Mouse (Mus musculus) liver, embryonic 16.5 days (tissue): ENCODE measurements around the gene Spg20. TPM values are rescaled to one million over a fixed set of nuclear protein-coding genes. Genes with fewer than 3 reads are reported as not detected.

Experiments
- ATAC-seq: fragments of 200-750 bp; cut with Nextera tagmentation; 2 replicates; pipeline ENCODE4 v1.8.0; 2017; ENCODE audit warnings: low read depth, mild to moderate bottlenecking, moderate number of reproducible peaks, moderate library complexity
- H3K27ac ChIP-seq: fragments of 300-500 bp; sonication (generic); 2 replicates; pipeline ENCODE4 v1.5.1; 2014; ENCODE audit warnings: mild to moderate bottlenecking, low read length
- H3K27me3 ChIP-seq: fragments of 300-500 bp; sonication (generic); 2 replicates; pipeline ENCODE4 v1.6.1; 2014; ENCODE audit warnings: low read depth, low read length, mixed read lengths; ENCODE audit not compliant: control insufficient read depth, insufficient read depth
- H3K36me3 ChIP-seq: fragments of 300-500 bp; sonication (generic); 2 replicates; pipeline ENCODE4 v1.6.1; 2014; ENCODE audit warnings: mild to moderate bottlenecking; ENCODE audit not compliant: control insufficient read depth, insufficient read depth
- H3K4me1 ChIP-seq: fragments of 300-500 bp; sonication (generic); 2 replicates; pipeline ENCODE4 v1.6.1; 2014; ENCODE audit warnings: low read depth, low read length, mixed read lengths; ENCODE audit not compliant: control insufficient read depth
- H3K4me2 ChIP-seq: fragments of 300-500 bp; sonication (generic); 2 replicates; pipeline ENCODE4 v1.6.1; 2014; ENCODE audit warnings: low read depth, low read length, mixed read lengths
- H3K4me3 ChIP-seq: fragments of 300-500 bp; sonication (generic); 2 replicates; pipeline ENCODE4 v1.5.1; 2014; ENCODE audit warnings: low read depth, mild to moderate bottlenecking, low read length
- H3K9ac ChIP-seq: fragments of 300-500 bp; sonication (generic); 2 replicates; pipeline ENCODE4 v1.6.1; 2014; ENCODE audit warnings: low read depth, low read length
- H3K9me3 ChIP-seq: fragments of 300-500 bp; sonication (generic); replicated peaks from 2 replicates; pipeline ENCODE4 v1.6.1; 2016; ENCODE audit warnings: low read length; ENCODE audit not compliant: control insufficient read depth
- WGBS: fragments of 180-500 bp; shearing (Covaris S2); extraction: QIAGEN DNeasy Blood & Tissue Kit; methylation state at CpG from one replicate; pipeline ENCODE4 v1.1.7; 2014; ENCODE audit not compliant: insufficient replicate concordance; 5-methylcytosine and 5-hydroxymethylcytosine counted together
- polyA plus RNA-seq: library from polyadenylated mRNA; unstranded; fragments of >200 nt; fragmentation: Nextera tagmentation; extraction: Ambion mirVana; gene quantifications from 2 replicates; pipeline ENCODE4 v1.2.1, GENCODE M21; 2015

Gene Spg20
- polyA plus RNA-seq, 1 experiment from 2014 or later: 7.6 TPM

DNA sequence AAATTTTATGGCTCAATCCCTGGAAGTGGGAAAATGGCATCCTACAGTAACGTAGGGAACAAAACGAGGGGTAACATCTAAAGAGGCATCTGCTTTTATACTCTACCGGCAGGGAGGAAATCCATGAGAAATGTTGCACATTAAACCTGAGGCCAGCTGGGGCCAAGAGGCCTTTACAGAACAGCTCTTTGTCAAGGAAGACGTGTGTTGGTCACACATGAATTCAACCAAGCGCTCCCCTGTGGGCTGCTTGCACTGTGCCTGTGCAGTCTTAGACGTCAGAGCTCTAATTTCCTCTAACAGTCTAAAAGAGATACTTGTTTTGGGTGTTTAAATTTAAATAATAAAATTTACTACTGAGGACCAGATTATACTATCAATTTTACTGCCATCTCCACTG is 33.7 kb upstream of the Spg20 start:
- ATAC-seq: no peak
- 55% methylated on average over 6 of the region's 6 CpGs for WGBS

DNA sequence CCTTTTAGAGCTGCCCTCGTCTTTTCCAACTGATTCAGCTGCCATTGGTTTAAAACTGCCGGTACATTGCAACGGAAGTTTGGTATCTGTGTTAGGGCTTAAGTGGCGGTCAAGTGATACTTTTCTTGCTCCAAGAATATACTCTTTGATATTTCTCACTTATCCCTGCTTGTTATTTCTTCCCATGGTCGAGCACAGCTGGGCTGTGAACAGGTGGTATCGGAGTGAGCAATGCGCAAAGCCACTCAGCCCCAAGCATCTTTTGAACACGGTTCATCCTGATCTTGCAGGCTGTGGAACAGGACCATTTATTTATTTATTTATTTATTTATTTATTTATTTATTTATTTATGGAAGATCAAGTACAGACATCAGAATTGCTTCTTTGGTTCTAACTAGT is 32.3 kb upstream of the Spg20 start:
- Histone ChIP-seq H3K9ac (no peak overlapping the region), H3K4me3 (no peak overlapping the region), H3K27ac (no peak overlapping the region), H3K9me3 (no peaks in the 10 kb centered on the region), H3K4me2 (no peak overlapping the region), H3K27me3 (no peaks in the 10 kb centered on the region), H3K36me3 (no peaks in the 10 kb centered on the region), H3K4me1 (no peaks in the 10 kb centered on the region)
- no peak for ATAC-seq
- WGBS: 56% methylated on average over 8 of the region's 8 CpGs

More for the DNA sequence above, 33.7 kb upstream of the Spg20 start:
- H3K4me3 ChIP-seq: no peak overlapping the region
- H3K9me3 ChIP-seq: no peaks in the 10 kb centered on the region
- no peak overlapping the region for H3K27ac ChIP-seq
- H3K4me1 ChIP-seq: no peaks in the 10 kb centered on the region
- no peaks in the 10 kb centered on the region for H3K27me3 ChIP-seq
- H3K9ac ChIP-seq: no peak overlapping the region
- H3K36me3 ChIP-seq: no peaks in the 10 kb centered on the region
- no peak overlapping the region for H3K4me2 ChIP-seq

- ATAC-seq: peak; percentile 47; the same call in 1 of the 2 replicates
- Histone ChIP-seq H3K9me3 (no peaks in the 10 kb centered on the region), H3K4me3 (no peak overlapping the region), H3K27ac (no peak overlapping the region), H3K4me2 (no peak overlapping the region), H3K27me3 (no peaks in the 10 kb centered on the region), H3K36me3 (no peaks in the 10 kb centered on the region), H3K4me1 (no peaks in the 10 kb centered on the region), H3K9ac (no peak overlapping the region)
- WGBS: 14% methylated on average over 6 of the region's 6 CpGs
Measured at GRCm38 (mm10) chr3:55080055-55080454, 31.9 kb upstream of the Spg20 start.

- Histone ChIP-seq H3K36me3 (no peaks in the 10 kb centered on the region), H3K4me2 (no peak overlapping the region), H3K27me3 (no peaks in the 10 kb centered on the region), H3K9me3 (no peaks in the 10 kb centered on the region), H3K9ac (no peak overlapping the region), H3K4me1 (no peaks in the 10 kb centered on the region), H3K27ac (no peak overlapping the region), H3K4me3 (no peak overlapping the region)
- ATAC-seq: no peak
- WGBS: 50% methylated on average over 6 of the region's 6 CpGs
Measured at GRCm38 (mm10) chr3:55084781-55085180, 27.1 kb upstream of the Spg20 start.

- H3K27me3 ChIP-seq: no peaks in the 10 kb centered on the region
- H3K9me3 ChIP-seq: no peaks in the 10 kb centered on the region
- ATAC-seq: no peak
- H3K4me1 ChIP-seq: no peaks in the 10 kb centered on the region
- no peak overlapping the region for H3K4me2 ChIP-seq
- no peak overlapping the region for H3K27ac ChIP-seq
- H3K4me3 ChIP-seq: no peak overlapping the region
- H3K9ac ChIP-seq: no peak overlapping the region
- H3K36me3 ChIP-seq: no peaks in the 10 kb centered on the region
- 37% methylated on average over 3 of the region's 3 CpGs for WGBS
Measured at GRCm38 (mm10) chr3:55085716-55086115, 26.2 kb upstream of the Spg20 start.

- Histone ChIP-seq H3K4me3 (no peak overlapping the region), H3K9ac (no peak overlapping the region), H3K27me3 (no peaks in the 10 kb centered on the region), H3K4me2 (no peak overlapping the region), H3K27ac (no peak overlapping the region), H3K9me3 (no peaks in the 10 kb centered on the region), H3K4me1 (no peaks in the 10 kb centered on the region), H3K36me3 (no peaks in the 10 kb centered on the region)
- 71% methylated on average over 5 of the region's 5 CpGs for WGBS
- no peak for ATAC-seq
Measured at GRCm38 (mm10) chr3:55086948-55087347, 25.0 kb upstream of the Spg20 start.

DNA sequence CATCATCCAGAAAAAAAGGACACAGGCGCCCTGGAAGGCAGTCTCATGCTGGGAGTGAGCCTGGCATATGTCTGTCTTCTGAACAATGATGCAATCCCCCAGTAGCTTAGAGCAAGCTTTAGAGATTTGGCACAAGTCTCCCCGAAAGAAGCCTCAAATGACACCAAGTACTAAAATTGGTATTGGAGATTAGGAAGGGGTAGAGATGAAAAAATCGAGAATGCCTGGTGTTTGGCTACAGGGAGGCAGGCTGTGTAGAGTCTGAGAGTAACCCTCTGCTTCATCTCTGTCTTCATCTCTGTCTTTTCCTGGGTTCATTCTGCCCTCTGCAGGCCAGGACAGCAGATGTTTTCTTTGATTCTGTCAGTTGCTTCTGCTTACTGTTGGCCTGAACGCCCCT is 24.5 kb upstream of the Spg20 start:
- no peaks in the 10 kb centered on the region for H3K4me1 ChIP-seq

DNA sequence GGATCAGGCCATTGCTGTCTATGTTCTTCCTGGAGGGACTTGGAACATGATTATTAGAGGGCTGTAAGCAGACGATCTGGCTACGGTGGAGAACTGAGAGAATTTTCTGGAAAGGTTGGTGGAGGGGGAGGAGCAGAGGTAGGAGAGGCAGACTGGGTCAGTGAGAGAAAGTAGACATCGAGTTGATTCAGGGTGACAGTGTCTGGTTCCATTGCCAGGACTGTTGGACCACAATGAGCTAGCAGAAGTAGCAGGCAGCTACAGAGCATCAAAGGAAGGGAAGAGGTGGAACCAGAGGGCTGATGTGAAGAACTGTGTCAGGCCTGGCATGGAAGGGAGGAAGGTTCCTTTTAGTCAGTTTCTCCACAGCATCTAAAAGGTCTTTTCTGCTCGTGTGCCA is 23.5 kb upstream of the Spg20 start:
- Histone ChIP-seq H3K9me3 (no peaks in the 10 kb centered on the region), H3K27me3 (no peaks in the 10 kb centered on the region), H3K4me3 (no peak overlapping the region), H3K4me2 (no peak overlapping the region), H3K9ac (no peak overlapping the region), H3K27ac (no peak overlapping the region), H3K36me3 (no peaks in the 10 kb centered on the region), H3K4me1 (no peaks in the 10 kb centered on the region)
- WGBS: 44% methylated on average over 4 of the region's 4 CpGs
- no peak for ATAC-seq

More for the DNA sequence above, 24.5 kb upstream of the Spg20 start:
- Histone ChIP-seq H3K27ac (no peak overlapping the region), H3K27me3 (no peaks in the 10 kb centered on the region), H3K4me3 (no peak overlapping the region), H3K9ac (no peak overlapping the region), H3K36me3 (no peaks in the 10 kb centered on the region), H3K9me3 (no peaks in the 10 kb centered on the region), H3K4me2 (no peak overlapping the region)
- 36% methylated on average over 4 of the region's 4 CpGs for WGBS
- no peak for ATAC-seq

GRCm38 (mm10) chr3:55088843-55089242 is 23.1 kb upstream of the Spg20 start:
- ATAC-seq: no peak
- Histone ChIP-seq H3K9me3 (no peaks in the 10 kb centered on the region), H3K36me3 (no peaks in the 10 kb centered on the region), H3K4me3 (no peak overlapping the region), H3K27ac (no peak overlapping the region), H3K4me1 (no peaks in the 10 kb centered on the region), H3K9ac (no peak overlapping the region), H3K27me3 (no peaks in the 10 kb centered on the region), H3K4me2 (no peak overlapping the region)
- WGBS: 51% methylated on average over 3 of the region's 3 CpGs
